Mouse (Mus musculus) limb, embryonic 13.5 days (tissue): ENCODE measurements around the gene Gpr61. TPM values are rescaled to one million over a fixed set of nuclear protein-coding genes. Genes with fewer than 3 reads are reported as not detected.

Source experiments
- ATAC-seq: fragments of 200-750 bp; cut with Nextera tagmentation; 2 replicates; pipeline ENCODE4 v1.8.0; 2017; ENCODE audit warnings: low read depth, moderate number of reproducible peaks, moderate TSS enrichment; ENCODE audit not compliant: low FRiP score
- H3K27ac ChIP-seq: fragments of 300-500 bp; sonication (generic); 2 replicates; pipeline ENCODE4 v1.5.1; 2015; ENCODE audit warnings: inconsistent platforms, mild to moderate bottlenecking, moderate library complexity
- H3K27me3 ChIP-seq: fragments of 300-500 bp; sonication (generic); 2 replicates; pipeline ENCODE4 v1.6.1; 2015; ENCODE audit warnings: mild to moderate bottlenecking, inconsistent platforms
- H3K36me3 ChIP-seq: fragments of 300-500 bp; sonication (generic); 2 replicates; pipeline ENCODE4 v1.6.1; 2015; ENCODE audit warnings: inconsistent platforms, mild to moderate bottlenecking, moderate library complexity
- H3K4me1 ChIP-seq: fragments of 300-500 bp; sonication (generic); 2 replicates; pipeline ENCODE4 v1.6.1; 2015; ENCODE audit warnings: inconsistent platforms
- H3K4me2 ChIP-seq: fragments of 300-500 bp; sonication (generic); replicated peaks from 2 replicates; pipeline ENCODE4 v1.6.1; 2015; ENCODE audit warnings: inconsistent platforms, mild to moderate bottlenecking, moderate library complexity
- H3K4me3 ChIP-seq: fragments of 300-500 bp; sonication (generic); 2 replicates; pipeline ENCODE4 v1.5.1; 2015; ENCODE audit warnings: moderate library complexity, mild to moderate bottlenecking, inconsistent platforms
- H3K9ac ChIP-seq: fragments of 300-500 bp; sonication (generic); 2 replicates; pipeline ENCODE4 v1.6.1; 2015; ENCODE audit warnings: mild to moderate bottlenecking, inconsistent platforms
- H3K9me3 ChIP-seq: fragments of 300-500 bp; sonication (generic); 2 replicates; pipeline ENCODE4 v1.6.1; 2016; ENCODE audit warnings: inconsistent platforms
- WGBS: fragments of 180-500 bp; shearing (Covaris S2); methylation state at CpG from one replicate; pipeline ENCODE4 v1.1.7; 2015; 5-methylcytosine and 5-hydroxymethylcytosine counted together
- polyA plus RNA-seq: library from polyadenylated mRNA; unstranded; fragments of >200 nt; fragmentation: Nextera tagmentation; extraction: Ambion mirVana; gene quantifications from 2 replicates; pipeline ENCODE4 v1.2.1, GENCODE M21; 2015

Gpr61 gene
- polyA plus RNA-seq, 1 experiment from 2014 or later = 0.09 TPM

GRCm38 (mm10) chr3:108123242-108123641 lies 31.4 kb downstream of the Gpr61 start:
- no peaks in the 10 kb centered on the region for H3K27me3 ChIP-seq
- no peak overlapping the region for H3K4me2 ChIP-seq
- 93% methylated on average over 5 of the region's 5 CpGs for WGBS
- ATAC-seq = no peak
- H3K36me3 ChIP-seq = peaks cover 42% of the 10 kb centered on the region
- no peak overlapping the region for H3K4me3 ChIP-seq
- no peaks in the 10 kb centered on the region for H3K9me3 ChIP-seq
- H3K27ac ChIP-seq = no peak overlapping the region
- H3K4me1 ChIP-seq = peaks cover 4% of the 10 kb centered on the region
- H3K9ac ChIP-seq = no peak overlapping the region

GRCm38 (mm10) chr3:108121101-108121500 lies 33.6 kb downstream of the Gpr61 start:
- H3K9me3 ChIP-seq = no peaks in the 10 kb centered on the region
- no peaks in the 10 kb centered on the region for H3K27me3 ChIP-seq
- peaks cover 54% of the 10 kb centered on the region for H3K36me3 ChIP-seq
- WGBS = 88% methylated on average over 3 of the region's 3 CpGs
- ATAC-seq = no peak
- H3K27ac ChIP-seq = no peak overlapping the region
- H3K4me2 ChIP-seq = no peak overlapping the region
- H3K4me1 ChIP-seq = no peaks in the 10 kb centered on the region
- no peak overlapping the region for H3K4me3 ChIP-seq
- H3K9ac ChIP-seq = no peak overlapping the region

- Histone ChIP-seq H3K9ac (no peak overlapping the region), H3K4me1 (no peaks in the 10 kb centered on the region), H3K4me3 (no peak overlapping the region), H3K27ac (no peak overlapping the region), H3K27me3 (no peaks in the 10 kb centered on the region), H3K36me3 (peaks cover 68% of the 10 kb centered on the region), H3K4me2 (no peak overlapping the region), H3K9me3 (no peaks in the 10 kb centered on the region)
- ATAC-seq = no peak
- WGBS = 90% methylated on average over 6 of the region's 6 CpGs
Measured at GRCm38 (mm10) chr3:108117465-108117864, 37.2 kb downstream of the Gpr61 start.

GRCm38 (mm10) chr3:108113591-108114289 lies 40.9 kb downstream of the Gpr61 start:
- no peaks in the 10 kb centered on the region for H3K4me1 ChIP-seq
- 88% methylated on average over 7 of the region's 7 CpGs for WGBS

GRCm38 (mm10) chr3:108112666-108113065 lies 42.0 kb downstream of the Gpr61 start:
- ATAC-seq = no peak
- H3K9ac ChIP-seq = no peak overlapping the region
- H3K9me3 ChIP-seq = no peaks in the 10 kb centered on the region
- no peaks in the 10 kb centered on the region for H3K27me3 ChIP-seq
- H3K4me1 ChIP-seq = no peaks in the 10 kb centered on the region
- WGBS = 90% methylated on average over 4 of the region's 4 CpGs
- H3K4me2 ChIP-seq = no peak overlapping the region
- peaks cover 74% of the 10 kb centered on the region for H3K36me3 ChIP-seq
- H3K27ac ChIP-seq = no peak overlapping the region
- no peak overlapping the region for H3K4me3 ChIP-seq

More at GRCm38 (mm10) chr3:108113591-108114289, 40.9 kb downstream of the Gpr61 start:
- Histone ChIP-seq H3K27me3 (no peaks in the 10 kb centered on the region), H3K9me3 (no peaks in the 10 kb centered on the region), H3K4me2 (no peak overlapping the region), H3K36me3 (peaks cover 74% of the 10 kb centered on the region), H3K9ac (no peak overlapping the region), H3K4me3 (no peak overlapping the region), H3K27ac (no peak overlapping the region)
- no peak for ATAC-seq

GRCm38 (mm10) chr3:108112246-108112645 lies 42.4 kb downstream of the Gpr61 start:
- Histone ChIP-seq H3K36me3 (peaks cover 72% of the 10 kb centered on the region), H3K9me3 (no peaks in the 10 kb centered on the region), H3K4me1 (no peaks in the 10 kb centered on the region), H3K9ac (no peak overlapping the region), H3K4me3 (no peak overlapping the region), H3K27ac (no peak overlapping the region), H3K27me3 (no peaks in the 10 kb centered on the region), H3K4me2 (no peak overlapping the region)
- WGBS = 93% methylated on average over 7 of the region's 7 CpGs
- no peak for ATAC-seq

- WGBS = 86% methylated on average over 5 of the region's 5 CpGs
Measured at GRCm38 (mm10) chr3:108111320-108111719, 43.4 kb downstream of the Gpr61 start.

GRCm38 (mm10) chr3:108105281-108105680 lies 49.4 kb downstream of the Gpr61 start:
- ATAC-seq = no peak
- Histone ChIP-seq H3K9me3 (no peaks in the 10 kb centered on the region), H3K4me2 (no peak overlapping the region), H3K27me3 (no peaks in the 10 kb centered on the region), H3K4me1 (no peaks in the 10 kb centered on the region), H3K4me3 (no peak overlapping the region), H3K36me3 (peaks cover 43% of the 10 kb centered on the region), H3K27ac (no peak overlapping the region), H3K9ac (no peak overlapping the region)
- 89% methylated on average over 3 of the region's 3 CpGs for WGBS

More at GRCm38 (mm10) chr3:108111320-108111719, 43.4 kb downstream of the Gpr61 start:
- Histone ChIP-seq H3K36me3 (peaks cover 69% of the 10 kb centered on the region), H3K27me3 (no peaks in the 10 kb centered on the region), H3K4me2 (no peak overlapping the region), H3K4me1 (no peaks in the 10 kb centered on the region), H3K9ac (no peak overlapping the region), H3K4me3 (no peak overlapping the region), H3K9me3 (no peaks in the 10 kb centered on the region), H3K27ac (no peak overlapping the region)
- no peak for ATAC-seq

- H3K36me3 ChIP-seq = peaks cover 16% of the 10 kb centered on the region
- WGBS = 84% methylated on average over 6 of the region's 6 CpGs
- no peak overlapping the region for H3K4me2 ChIP-seq
- H3K9me3 ChIP-seq = no peaks in the 10 kb centered on the region
- H3K27ac ChIP-seq = no peak overlapping the region
- no peaks in the 10 kb centered on the region for H3K4me1 ChIP-seq
- no peaks in the 10 kb centered on the region for H3K27me3 ChIP-seq
- ATAC-seq = no peak
- no peak overlapping the region for H3K4me3 ChIP-seq
- no peak overlapping the region for H3K9ac ChIP-seq
Measured at GRCm38 (mm10) chr3:108102075-108102474, 52.6 kb downstream of the Gpr61 start.

GRCm38 (mm10) chr3:108101594-108101993 lies 53.1 kb downstream of the Gpr61 start:
- Histone ChIP-seq H3K27me3 (no peaks in the 10 kb centered on the region), H3K4me1 (no peaks in the 10 kb centered on the region), H3K27ac (no peak overlapping the region; the same call in 1 of the 2 replicates), H3K4me3 (no peak overlapping the region), H3K36me3 (peaks cover 16% of the 10 kb centered on the region), H3K4me2 (no peak overlapping the region), H3K9ac (no peak overlapping the region), H3K9me3 (no peaks in the 10 kb centered on the region)
- ATAC-seq = no peak
- 56% methylated on average over 3 of the region's 3 CpGs for WGBS

Other genes starting within 250 kb of the Gpr61 start
- 33.3 and 33.5 TPM in 2 replicates for gene Gstm7, start 223.1 kb downstream of the Gpr61 start, polyA plus RNA-seq
- 10.5 and 12.0 TPM in 2 replicates for gene Gstm6, start 211.1 kb downstream of the Gpr61 start, polyA plus RNA-seq
- not detected in 2 replicates for gene Gstm3, start 185.6 kb downstream of the Gpr61 start, polyA plus RNA-seq
- gene Gstm2, start 168.4 kb downstream of the Gpr61 start, polyA plus RNA-seq = 46.7 and 52.1 TPM in 2 replicates
- gene Gstm1, start 136.9 kb downstream of the Gpr61 start, polyA plus RNA-seq = 42.7 and 54.9 TPM in 2 replicates
- gene Gstm4, start 110.0 kb downstream of the Gpr61 start, polyA plus RNA-seq = 14.6 and 15.4 TPM in 2 replicates
- gene Ampd2, start 68.2 kb downstream of the Gpr61 start, polyA plus RNA-seq = 48.5 and 49.2 TPM in 2 replicates
- 0.72 and 0.78 TPM in 2 replicates for gene Gnat2, start 62.1 kb downstream of the Gpr61 start, polyA plus RNA-seq
- gene Gnai3, start 8.7 kb downstream of the Gpr61 start, polyA plus RNA-seq = 184 and 193 TPM in 2 replicates
- 4.3 and 4.4 TPM in 2 replicates for gene Amigo1, start 31.5 kb upstream of the Gpr61 start, polyA plus RNA-seq
- 1.8 and 2.1 TPM in 2 replicates for gene Cyb561d1, start 46.3 kb upstream of the Gpr61 start, polyA plus RNA-seq
- 25.4 and 26.7 TPM in 2 replicates for gene Atxn7l2, start 56.1 kb upstream of the Gpr61 start, polyA plus RNA-seq
- gene Sypl2, start 71.8 kb upstream of the Gpr61 start, polyA plus RNA-seq = 1.4 and 1.7 TPM in 2 replicates
- gene Psma5, start 102.0 kb upstream of the Gpr61 start, polyA plus RNA-seq = 318 and 331 TPM in 2 replicates
- gene Sort1, start 129.2 kb upstream of the Gpr61 start, polyA plus RNA-seq = 10.6 TPM in 2 replicates
- not detected in 2 replicates for gene Mybphl, start 210.0 kb upstream of the Gpr61 start, polyA plus RNA-seq
- 62.7 and 63.1 TPM in 2 replicates for gene Psrc1, start 229.0 kb upstream of the Gpr61 start, polyA plus RNA-seq